Mouse (Mus musculus): ENCODE results near the gene Sema7a.

DNA sequence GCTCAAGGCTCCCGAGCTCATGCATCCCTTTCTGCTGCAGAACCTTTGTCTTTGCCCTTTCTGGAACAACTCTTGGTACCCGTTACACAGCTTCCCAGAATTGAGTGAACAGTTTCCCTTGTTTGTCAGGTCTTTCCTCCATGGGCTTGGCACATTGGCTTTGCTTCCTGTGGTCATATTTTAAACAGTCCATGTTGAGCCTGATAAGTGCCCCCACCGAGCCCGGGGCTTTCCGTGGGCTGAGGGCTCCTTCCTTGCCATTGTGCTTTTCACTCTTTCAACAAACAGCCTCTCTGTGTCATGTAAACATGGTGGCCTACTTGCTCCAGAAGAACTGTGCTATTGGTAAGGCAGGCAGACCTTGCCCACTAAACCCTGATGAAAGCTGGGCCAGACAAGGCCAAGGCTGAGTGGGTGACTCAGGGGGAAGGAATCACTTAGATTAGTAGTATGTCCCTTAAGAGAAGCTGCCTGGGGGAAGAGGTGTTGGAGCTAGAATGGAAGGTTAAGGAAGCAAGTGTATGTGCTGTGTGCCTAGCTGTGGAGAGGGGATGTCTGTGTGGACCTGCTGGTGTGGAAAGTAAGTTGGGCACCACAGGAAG is 8.6 kb upstream of the Sema7a start:
- TF ChIP-seq GATA1 (IDR thresholded peaks at IDR 0.05; ENCODE audit: borderline replicate concordance, low read length): no peak
- no peak for TF ChIP-seq FLI1 (IDR thresholded peaks at IDR 0.05; ENCODE audit: low read length)
